Mouse (Mus musculus) liver, embryonic 14.5 days (tissue): ENCODE measurements at regions not wholly inside any gene's neighbourhood (a gene's known extent, or its start where the extent isn't known, plus 50 kb on each side); places are given as distances from the start of the nearest gene placed in this dataset.

Experiments used
- CTCF ChIP-seq: IDR thresholded peaks from 2 replicates; pipeline ENCODE4 v1.5.1; 2016; ENCODE audit warnings: antibody characterized with exemption, low read depth, control low read depth
- EP300 ChIP-seq: IDR thresholded peaks from 2 replicates; pipeline ENCODE4 v1.6.1; 2016; ENCODE audit warnings: antibody characterized with exemption, low read depth

DNA sequence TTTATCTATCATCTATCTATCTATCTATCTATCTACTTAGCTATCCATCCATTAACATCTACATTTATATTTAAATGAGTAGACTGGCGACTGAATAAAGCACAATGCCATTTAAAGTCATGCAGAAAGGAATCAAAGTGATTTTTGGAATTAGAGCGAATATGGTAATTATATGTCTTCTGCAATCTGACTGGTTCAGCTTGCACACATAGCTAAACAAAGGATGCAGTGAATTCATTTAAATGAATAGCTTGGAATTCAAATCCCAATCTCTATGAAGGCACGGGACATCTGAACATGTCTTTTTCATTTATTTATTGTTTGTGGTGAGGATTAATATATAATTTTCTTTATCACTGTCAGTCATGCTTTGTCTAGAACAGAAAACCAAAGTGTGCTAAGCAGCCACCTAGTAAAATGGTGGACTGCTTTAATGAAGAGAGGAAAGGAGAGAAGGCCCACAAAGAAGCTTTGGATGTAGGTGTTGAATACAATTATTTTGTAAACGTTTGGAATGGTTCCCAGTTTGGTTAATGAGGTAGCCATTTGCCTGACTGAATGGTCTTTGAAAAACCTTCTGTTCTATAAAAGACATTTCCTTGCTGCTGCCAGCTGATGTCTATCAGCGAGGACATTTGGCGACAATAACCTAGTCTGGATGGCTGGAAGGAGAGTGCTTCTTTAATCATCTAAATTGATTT lies 451.2 kb upstream of the Pdcd1 start:
- no peak for TF ChIP-seq CTCF
- TF ChIP-seq EP300: no peak
